Mouse (Mus musculus): Measurements from ENCODE around the gene Zfp385c.

Zfp385c gene

GRCm38 (mm10) chr11:100692164-100692616, at the start of gene Zfp385c:
TSS of gene Zfp385c (minus strand) at chr11:100692455.
- POLR2A ChIA-PET, result interaction anchor here (0.6 to 2.2 kb wide), 27 partner anchors 9 to 373 kb away, joined by 3 to 21 read pairs (median 3); partner anchors contain the start of genes Acly (in 1 of the 4), Cavin1 (in 1 of the 4), Dhx58 (in 1 of the 4) and Eif1 (in 1 of the 4)
- CTCF ChIA-PET, result interaction anchor here (0.7 to 3.8 kb wide), 16 partner anchors 9 to 327 kb away, joined by 3 to 34 read pairs (median 3); partner anchors contain the start of gene Acly (in 1 of the 4)

- CTCF ChIA-PET, result interaction anchor here in 3 of 4 experiments (0.7 to 5.6 kb wide), 5 partner anchors 19 to 130 kb away, joined by 3 to 56 read pairs (median 5); partner anchors contain the start of genes Hcrt (in 1 of the 3) and Kcnh4 (in 1 of the 3)
- POLR2A ChIA-PET, result interaction anchor here in 3 of 4 experiments (0.6 to 1.4 kb wide), 6 partner anchors 17 to 330 kb away, joined by 3 to 4 read pairs (median 3); partner anchors contain the start of gene Stat3 (in 1 of the 3)
Measured at GRCm38 (mm10) chr11:100741348-100741747, 49.1 kb upstream of the Zfp385c start.

GRCm38 (mm10) chr11:100738749-100739148, 46.5 kb upstream of the Zfp385c start:
- POLR2A ChIA-PET, result interaction anchor here (0.6 to 4.0 kb wide), 61 partner anchors 8 to 681 kb away, joined by 3 to 33 read pairs (median 5); partner anchors contain the start of genes Kcnh4 (in 4 of the 4), Acly (in 2 of the 4), Ghdc (in 2 of the 4) and Jup (in 2 of the 4)
- CTCF ChIA-PET, result interaction anchor here (0.6 to 3.0 kb wide), 10 partner anchors 12 to 493 kb away, joined by 3 to 15 read pairs (median 6); partner anchors contain the start of gene Hspb9 (in 1 of the 4)

- ChIA-PET CTCF (interaction anchor here (0.7 to 3.0 kb wide), 19 partner anchors 9 to 522 kb away, joined by 3 to 15 read pairs (median 5); partner anchors contain the start of genes Hspb9 (in 2 of the 4), Acly (in 1 of the 4), Dnajc7 (in 1 of the 4) and Ghdc (in 1 of the 4)), POLR2A (interaction anchor here (0.6 to 4.0 kb wide), 90 partner anchors 8 to 704 kb away, joined by 3 to 33 read pairs (median 4); partner anchors contain the start of genes Kcnh4 (in 4 of the 4), Ghdc (in 3 of the 4), Kat2a (in 3 of the 4) and Rpl27 (in 3 of the 4))
Measured at GRCm38 (mm10) chr11:100738066-100738604, 45.9 kb upstream of the Zfp385c start, which contains the start of gene Rab5c. TSS of gene Rab5c (minus strand) at chr11:100738215.

- ChIA-PET CTCF (interaction anchor here (0.7 to 3.0 kb wide), 15 partner anchors 10 to 523 kb away, joined by 3 to 15 read pairs (median 4); partner anchors contain the start of genes Hspb9 (in 2 of the 4), Acly (in 1 of the 4), Dnajc7 (in 1 of the 4) and Wnk4 (in 1 of the 4)), POLR2A (interaction anchor here (0.7 to 4.0 kb wide), 63 partner anchors 8 to 705 kb away, joined by 3 to 33 read pairs (median 5); partner anchors contain the start of genes Ghdc (in 3 of the 4), Eif1 (in 2 of the 4), Hspb9 (in 2 of the 4) and Kat2a (in 2 of the 4))
Measured at GRCm38 (mm10) chr11:100737105-100737733, 45.0 kb upstream of the Zfp385c start.

- POLR2A ChIA-PET, result interaction anchor here in 3 of 4 experiments (1.0 to 4.0 kb wide), 15 partner anchors 9 to 417 kb away, joined by 3 to 33 read pairs (median 10); partner anchors contain the start of genes Hspb9 (in 2 of the 3), Kat2a (in 2 of the 3), Acly (in 1 of the 3) and Eif1 (in 1 of the 3)
- CTCF ChIA-PET, result interaction anchor here (0.7 to 3.0 kb wide), 8 partner anchors 12 to 154 kb away, joined by 3 to 15 read pairs (median 6); partner anchors contain the start of genes Dnajc7 (in 1 of the 4) and Hspb9 (in 1 of the 4)
Measured at GRCm38 (mm10) chr11:100736746-100737080, 44.5 kb upstream of the Zfp385c start.

- ChIA-PET CTCF (interaction anchor here in 3 of 4 experiments (0.7 to 3.0 kb wide), 7 partner anchors 11 to 155 kb away, joined by 3 to 15 read pairs (median 5); partner anchors contain the start of gene Hspb9 (in 1 of the 3)), POLR2A (interaction anchor here in 3 of 4 experiments (0.5 to 4.0 kb wide), 15 partner anchors 8 to 208 kb away, joined by 3 to 33 read pairs (median 6); partner anchors contain the start of genes Hspb9 (in 2 of the 3), Kat2a (in 2 of the 3), Acly (in 1 of the 3) and Stat3 (in 1 of the 3))
Measured at GRCm38 (mm10) chr11:100735954-100736745, 43.9 kb upstream of the Zfp385c start.

- CTCF ChIA-PET, result interaction anchor here (0.6 to 2.8 kb wide), 7 partner anchors 10 to 224 kb away, joined by 3 to 8 read pairs (median 4); partner anchors contain the start of gene Kcnh4 (in 1 of the 4)
- POLR2A ChIA-PET, result interaction anchor here (0.5 to 4.0 kb wide), 12 partner anchors 10 to 207 kb away, joined by 3 to 33 read pairs (median 4); partner anchors contain the start of genes Hspb9 (in 2 of the 4), Acly (in 1 of the 4), Dhx58 (in 1 of the 4) and Stat3 (in 1 of the 4)
Measured at GRCm38 (mm10) chr11:100735134-100735865, 43.0 kb upstream of the Zfp385c start.

GRCm38 (mm10) chr11:100730477-100731205, 38.4 kb upstream of the Zfp385c start:
- ChIA-PET CTCF (interaction anchor here in 2 of 4 experiments (0.6 to 1.3 kb wide), 3 partner anchors 16 to 1965 kb away, joined by 3 to 5 read pairs (median 4); no protein-coding TSS in a partner anchor), POLR2A (interaction anchor here in 2 of 4 experiments (0.6 to 8.4 kb wide), 4 partner anchors 9 to 411 kb away, joined by 3 to 54 read pairs (median 6); partner anchors contain the start of genes Eif1 (in 1 of the 2) and Hspb9 (in 1 of the 2))

GRCm38 (mm10) chr11:100729976-100730375, 37.7 kb upstream of the Zfp385c start:
- POLR2A ChIA-PET, result interaction anchor here in 1 of 4 experiments (2.1 to 8.4 kb wide), 2 partner anchors 10 to 15 kb away, joined by 6 to 54 read pairs; partner anchors contain the start of gene Hspb9

GRCm38 (mm10) chr11:100728601-100729000, 36.3 kb upstream of the Zfp385c start:
- POLR2A ChIA-PET, result interaction anchor here in 3 of 4 experiments (0.5 to 8.4 kb wide), 8 partner anchors 9 to 422 kb away, joined by 3 to 54 read pairs (median 6); partner anchors contain the start of genes Rab5c (in 2 of the 3) and Hspb9 (in 1 of the 3)
- CTCF ChIA-PET, result interaction anchor here in 2 of 4 experiments (0.6 to 1.6 kb wide), 4 partner anchors 17 to 972 kb away, joined by 3 to 4 read pairs (median 3); no protein-coding TSS in a partner anchor

More at GRCm38 (mm10) chr11:100729976-100730375, 37.7 kb upstream of the Zfp385c start:
- CTCF ChIA-PET, result interaction anchor here in 1 of 4 experiments (0.9 kb wide), 1 partner anchor 32 kb away, joined by 3 read pairs; no protein-coding TSS in a partner anchor

GRCm38 (mm10) chr11:100727201-100727600, 34.9 kb upstream of the Zfp385c start:
- POLR2A ChIA-PET, result interaction anchor here in 3 of 4 experiments (0.9 to 8.4 kb wide), 6 partner anchors 10 to 200 kb away, joined by 3 to 54 read pairs (median 10); partner anchors contain the start of genes Hspb9 (in 2 of the 3), Rab5c (in 2 of the 3) and Acly (in 1 of the 3)
- CTCF ChIA-PET, result interaction anchor here in 1 of 4 experiments (1.0 kb wide), 1 partner anchor 11 kb away, joined by 5 read pairs; the partner anchor contains the start of gene Rab5c

- CTCF ChIA-PET, result interaction anchor here (0.5 to 2.4 kb wide), 8 partner anchors 10 to 169 kb away, joined by 3 to 15 read pairs (median 4); partner anchors contain the start of genes Rab5c (in 2 of the 4) and Hspb9 (in 1 of the 4)
- POLR2A ChIA-PET, result interaction anchor here in 3 of 4 experiments (0.5 to 8.4 kb wide), 16 partner anchors 10 to 717 kb away, joined by 3 to 54 read pairs (median 4); partner anchors contain the start of genes Rab5c (in 3 of the 3), Hspb9 (in 2 of the 3), Eif1 (in 1 of the 3) and Kat2a (in 1 of the 3)
Measured at GRCm38 (mm10) chr11:100724919-100725512, 32.8 kb upstream of the Zfp385c start.

GRCm38 (mm10) chr11:100722493-100723028, 30.3 kb upstream of the Zfp385c start:
- POLR2A ChIA-PET, result interaction anchor here in 2 of 4 experiments (0.8 to 8.4 kb wide), 5 partner anchors 7 to 325 kb away, joined by 3 to 54 read pairs (median 5); partner anchors contain the start of genes Hspb9 (in 1 of the 2), Jup (in 1 of the 2) and Rab5c (in 1 of the 2)
- CTCF ChIA-PET, result interaction anchor here in 1 of 4 experiments (1.2 kb wide), 1 partner anchor 9 kb away, joined by 3 read pairs; the partner anchor contains the start of gene Hspb9
